Mouse (Mus musculus) E14TG2a.4 (cell line): ENCODE measurements at regions not wholly inside any gene's neighbourhood (a gene's known extent, or its start where the extent isn't known, plus 50 kb on each side); places are given as distances from the start of the nearest gene placed in this dataset.

ENCODE experiments used
- CTCF ChIP-seq: conservative IDR thresholded peaks from 2 replicates; pipeline ENCODE4 v1.5.1; 2014; ENCODE audit warnings: low read length
- POU5F1 ChIP-seq: IDR thresholded peaks from 2 replicates; pipeline ENCODE4 v1.6.1; 2014; ENCODE audit warnings: low read length, borderline replicate concordance

- TF ChIP-seq CTCF (no peak), POU5F1 (no peak)
Measured at GRCm38 (mm10) chr8:128025251-128025856, 333.1 kb upstream of the Nrp1 start.
